Mouse (Mus musculus): Measurements from ENCODE around the gene Nkd2.

The Nkd2 gene

GRCm38 (mm10) chr13:73847465-73847836, at the start of gene Nkd2:
Gene Nkd2 (minus strand): TSS chr13:73847631.
- DNase-seq = peak; percentile 95

GRCm38 (mm10) chr13:73892493-73893178, 45.2 kb upstream of the Nkd2 start:
- DNase-seq = peak; percentile 63

- DNase-seq = peak; percentile 78
These were observed 40.0 kb upstream of the Nkd2 start for GRCm38 (mm10) chr13:73887415-73887874.

GRCm38 (mm10) chr13:73886601-73887000, 39.2 kb upstream of the Nkd2 start:
- no peak for DNase-seq

- DNase-seq = peak; percentile 28
These were observed 38.6 kb upstream of the Nkd2 start for GRCm38 (mm10) chr13:73886066-73886465.

GRCm38 (mm10) chr13:73885656-73886055, 38.2 kb upstream of the Nkd2 start:
- peak; percentile 52 for DNase-seq

GRCm38 (mm10) chr13:73881347-73881746, 33.9 kb upstream of the Nkd2 start:
- DNase-seq = no peak

- peak; percentile 72 for DNase-seq
These were observed 32.4 kb upstream of the Nkd2 start for GRCm38 (mm10) chr13:73879824-73880223.

- DNase-seq = no peak
These were observed 24.7 kb upstream of the Nkd2 start for GRCm38 (mm10) chr13:73872159-73872558.

GRCm38 (mm10) chr13:73846589-73847464, 604 bp downstream of the Nkd2 start:
- peak; percentile 56 for DNase-seq

GRCm38 (mm10) chr13:73842696-73843095, 4.7 kb downstream of the Nkd2 start:
- no peak for DNase-seq

GRCm38 (mm10) chr13:73839740-73840139, 7.7 kb downstream of the Nkd2 start:
- no peak for DNase-seq

GRCm38 (mm10) chr13:73839137-73839548, 8.3 kb downstream of the Nkd2 start:
- DNase-seq = no peak

- peak; percentile 36 for DNase-seq
These were observed 9.7 kb downstream of the Nkd2 start for GRCm38 (mm10) chr13:73837708-73838107.

GRCm38 (mm10) chr13:73836491-73836890, 10.9 kb downstream of the Nkd2 start:
- no peak for DNase-seq

GRCm38 (mm10) chr13:73835791-73836190, 11.6 kb downstream of the Nkd2 start:
- no peak for DNase-seq

- DNase-seq = no peak
These were observed 13.6 kb downstream of the Nkd2 start for GRCm38 (mm10) chr13:73833809-73834208.

- peak; percentile 78 for DNase-seq
These were observed 15.9 kb downstream of the Nkd2 start for GRCm38 (mm10) chr13:73831486-73831885.

- no peak for DNase-seq
These were observed 20.2 kb downstream of the Nkd2 start for GRCm38 (mm10) chr13:73827243-73827642.

GRCm38 (mm10) chr13:73823711-73824110, 23.7 kb downstream of the Nkd2 start:
- DNase-seq = no peak

- DNase-seq = peak; percentile 81
These were observed 25.1 kb downstream of the Nkd2 start for GRCm38 (mm10) chr13:73822187-73822800.

GRCm38 (mm10) chr13:73821251-73821650, 26.2 kb downstream of the Nkd2 start:
- no peak for DNase-seq

- no peak for DNase-seq
These were observed 28.5 kb downstream of the Nkd2 start for GRCm38 (mm10) chr13:73818921-73819320.

All from kidney, postnatal 10 days (tissue).